Mouse (Mus musculus) heart, embryonic 16.5 days (tissue): ENCODE measurements around the gene Wdr90. TPM values are rescaled to one million over a fixed set of nuclear protein-coding genes. Genes with fewer than 3 reads are reported as not detected.

Source experiments
- ATAC-seq: fragments of 200-750 bp; cut with Nextera tagmentation; replicated peaks from 2 replicates; pipeline ENCODE4 v1.8.0; 2017; ENCODE audit warnings: moderate number of reproducible peaks; ENCODE audit not compliant: insufficient read depth, low FRiP score; ENCODE audit errors: extremely low read depth
- H3K27ac ChIP-seq: fragments of 300-500 bp; sonication (generic); 2 replicates; pipeline ENCODE4 v1.5.1; 2014; ENCODE audit warnings: mild to moderate bottlenecking, low read length, control low read depth, moderate library complexity
- H3K27me3 ChIP-seq: fragments of 300-500 bp; sonication (generic); 2 replicates; pipeline ENCODE4 v1.6.1; 2014; ENCODE audit warnings: low read length, mixed read lengths; ENCODE audit not compliant: control insufficient read depth, insufficient read depth
- H3K36me3 ChIP-seq: fragments of 300-500 bp; sonication (generic); 2 replicates; pipeline ENCODE4 v1.6.1; 2014; ENCODE audit not compliant: control insufficient read depth, insufficient read depth
- H3K4me1 ChIP-seq: fragments of 300-500 bp; sonication (generic); 2 replicates; pipeline ENCODE4 v1.6.1; 2014; ENCODE audit warnings: low read length, mixed read lengths; ENCODE audit not compliant: control insufficient read depth, insufficient read depth
- H3K4me2 ChIP-seq: fragments of 300-500 bp; sonication (generic); 2 replicates; pipeline ENCODE4 v1.6.1; 2014; ENCODE audit warnings: low read depth, mild to moderate bottlenecking, control low read depth, low read length
- H3K4me3 ChIP-seq: fragments of 300-500 bp; sonication (generic); 2 replicates; pipeline ENCODE4 v1.5.1; 2014; ENCODE audit warnings: mild to moderate bottlenecking, control low read depth, low read length
- H3K9ac ChIP-seq: fragments of 300-500 bp; sonication (generic); 2 replicates; pipeline ENCODE4 v1.6.1; 2014; ENCODE audit warnings: low read length, control low read depth
- H3K9me3 ChIP-seq: fragments of 300-500 bp; sonication (generic); replicated peaks from 2 replicates; pipeline ENCODE4 v1.6.1; 2016; ENCODE audit warnings: low read length; ENCODE audit not compliant: control insufficient read depth
- WGBS: fragments of 180-500 bp; shearing (Covaris S2); extraction: QIAGEN DNeasy Blood & Tissue Kit; methylation state at CpG from one replicate; pipeline ENCODE4 v1.1.7; 2014; 5-methylcytosine and 5-hydroxymethylcytosine counted together
- polyA plus RNA-seq: library from polyadenylated mRNA; unstranded; fragments of >200 nt; fragmentation: Nextera tagmentation; extraction: Ambion mirVana; gene quantifications from 2 replicates; pipeline ENCODE4 v1.2.1, GENCODE M21; 2015

The Wdr90 gene
- polyA plus RNA-seq, 1 experiment from 2014 or later = 13.1 TPM

DNA sequence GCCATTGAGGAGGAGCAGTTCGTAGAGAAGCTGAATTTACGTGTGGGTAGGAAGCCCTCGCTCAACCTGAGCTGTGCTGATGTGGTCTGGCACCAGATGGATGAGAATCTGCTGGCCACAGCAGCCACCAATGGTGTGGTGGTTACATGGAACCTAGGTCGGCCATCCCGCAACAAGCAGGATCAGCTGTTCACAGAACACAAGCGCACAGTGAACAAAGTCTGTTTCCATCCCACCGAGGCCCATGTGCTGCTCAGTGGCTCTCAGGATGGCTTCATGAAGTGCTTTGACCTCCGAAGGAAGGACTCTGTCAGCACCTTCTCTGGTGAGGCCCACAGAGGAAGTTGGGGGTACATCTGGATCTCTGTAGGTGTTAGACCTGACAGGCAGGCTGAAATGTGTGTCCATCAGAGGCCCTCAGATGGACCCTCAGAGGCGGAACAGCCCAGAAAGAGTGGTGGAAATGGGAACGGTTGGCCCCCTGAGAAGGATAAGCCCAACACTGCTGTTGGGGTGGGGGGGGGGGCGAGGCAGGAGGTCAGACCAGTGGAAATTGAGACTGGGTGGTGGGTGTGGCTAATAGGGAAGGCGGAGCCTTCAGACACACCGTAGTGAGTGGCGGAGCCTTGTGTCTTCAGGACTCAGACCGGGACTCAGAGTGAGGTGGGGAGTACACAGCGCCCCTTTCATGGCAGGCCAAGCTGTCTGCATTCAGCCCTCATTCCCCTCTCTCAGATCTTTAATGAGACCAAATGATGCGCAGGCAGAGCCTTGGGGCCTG is 36.7 kb downstream of the Wdr90 start:
- peak overlapping the region; percentile 91 for H3K4me2 ChIP-seq
- peak overlapping the region; percentile 83 for H3K9ac ChIP-seq

DNA sequence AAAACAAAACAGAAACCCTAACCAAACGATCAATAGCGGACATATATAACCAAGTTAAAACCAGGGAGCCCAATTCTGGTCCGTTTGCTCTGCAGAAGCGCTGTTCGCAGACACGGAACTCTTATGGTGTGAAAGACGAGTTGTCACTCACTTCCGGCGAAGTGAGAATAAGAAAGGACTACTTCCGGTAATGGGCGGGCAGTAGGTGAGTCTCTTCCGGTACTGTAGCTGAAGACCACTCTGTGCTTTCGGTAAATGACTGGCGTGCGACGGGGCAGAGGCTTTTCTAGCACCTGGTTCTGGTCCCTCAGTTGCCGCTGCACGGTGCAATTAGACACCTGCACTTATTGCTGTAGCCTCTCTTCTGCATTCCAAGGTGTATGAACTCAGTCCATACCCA is 37.8 kb downstream of the Wdr90 start, which contains the start of gene Wdr24:
TSS of gene Wdr24 (plus strand) at position 176 of the 400 bp plus-strand sequence.
- Histone ChIP-seq H3K4me2 (peak within 1 kb of the TSS; percentile 91), H3K4me3 (peak within 1 kb of the TSS; percentile 78), H3K27me3 (peaks cover 28% of the 10 kb centered on the region), H3K27ac (peak within 1 kb of the TSS; percentile 56), H3K36me3 (0 out of 2 replicates have a peak, but pooled peaks cover 18% of the 10 kb centered on the region), H3K9ac (peak within 1 kb of the TSS; percentile 83), H3K9me3 (no peaks in the 10 kb centered on the region), H3K4me1 (peaks cover 18% of the 10 kb centered on the region)
- WGBS = 0% methylated on average over 18 of the region's 18 CpGs
- ATAC-seq = peak; percentile 67

More for the DNA sequence above, 36.7 kb downstream of the Wdr90 start:
- Histone ChIP-seq H3K4me1 (peaks cover 23% of the 10 kb centered on the region), H3K27me3 (peaks cover 17% of the 10 kb centered on the region), H3K36me3 (0 out of 2 replicates have a peak, but pooled peaks cover 18% of the 10 kb centered on the region), H3K27ac (no peak overlapping the region), H3K4me3 (peak overlapping the region; percentile 78), H3K9me3 (no peaks in the 10 kb centered on the region)
- 60% methylated on average over 17 of the region's 17 CpGs for WGBS
- ATAC-seq = no peak

DNA sequence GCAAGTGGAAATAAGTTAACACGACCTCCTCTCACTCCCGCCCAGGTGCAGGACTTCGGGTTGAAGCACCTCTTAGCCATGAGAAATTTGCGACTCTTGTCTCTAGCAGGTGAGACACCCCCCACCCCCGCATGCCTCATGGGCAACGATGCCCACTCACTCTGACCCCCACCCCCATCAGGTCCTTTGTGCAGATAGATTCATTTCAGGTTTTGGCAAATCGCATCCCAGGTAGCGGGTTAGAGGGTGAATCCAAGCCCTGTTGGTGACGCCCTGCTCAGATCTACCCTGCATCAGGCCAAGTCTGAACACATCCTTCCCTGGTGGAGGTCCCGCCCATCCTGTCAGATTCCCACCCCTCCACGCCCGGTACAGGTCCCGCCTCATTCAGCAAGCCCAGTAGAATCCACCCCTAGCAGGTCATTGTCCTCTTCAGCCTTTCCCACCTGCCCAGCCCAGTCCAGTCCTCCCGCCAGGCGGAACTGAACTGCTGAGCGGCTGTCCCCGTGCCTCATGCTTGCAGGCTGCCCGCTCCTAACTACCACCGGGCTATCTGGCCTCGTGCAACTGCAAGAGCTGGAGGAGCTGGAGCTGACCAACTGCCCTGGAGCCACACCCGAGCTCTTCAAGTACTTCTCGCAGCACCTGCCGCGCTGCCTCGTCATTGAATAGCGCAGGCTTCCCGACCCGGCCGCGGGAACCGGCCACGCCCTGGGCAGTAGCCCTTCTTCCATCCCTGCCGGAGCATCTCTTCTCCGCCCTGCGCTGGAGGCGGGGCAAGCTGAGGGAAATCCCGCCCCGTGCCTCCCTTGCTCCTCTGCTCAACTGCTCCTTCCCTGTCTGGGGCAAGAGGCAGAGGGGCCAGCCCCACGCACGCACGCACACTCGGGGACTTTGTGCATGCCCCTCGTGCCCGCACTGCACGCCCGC is 42.2 kb downstream of the Wdr90 start:
- Histone ChIP-seq H3K4me2 (no peak overlapping the region), H3K4me1 (peaks cover 4% of the 10 kb centered on the region), H3K27ac (no peak overlapping the region), H3K9ac (no peak overlapping the region), H3K27me3 (peaks cover 40% of the 10 kb centered on the region), H3K36me3 (no peaks in the 10 kb centered on the region), H3K4me3 (no peak overlapping the region; the same call in 1 of the 2 replicates), H3K9me3 (no peaks in the 10 kb centered on the region)
- WGBS = 7% methylated on average over 44 of the region's 46 CpGs
- no peak for ATAC-seq

DNA sequence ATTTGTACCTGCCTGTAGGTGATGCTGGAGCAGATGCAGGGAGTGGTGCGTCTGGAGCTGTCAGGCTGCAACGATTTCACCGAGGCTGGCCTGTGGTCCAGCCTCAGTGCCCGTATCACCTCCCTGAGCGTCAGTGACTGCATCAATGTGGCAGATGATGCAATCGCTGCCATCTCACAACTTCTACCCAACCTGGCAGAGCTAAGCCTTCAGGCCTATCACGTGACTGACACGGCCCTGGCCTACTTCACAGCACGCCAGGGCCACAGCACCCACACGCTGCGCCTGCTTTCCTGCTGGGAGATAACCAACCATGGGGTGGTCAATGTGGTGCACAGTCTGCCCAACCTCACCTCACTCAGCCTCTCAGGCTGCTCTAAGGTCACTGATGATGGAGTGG is 43.6 kb downstream of the Wdr90 start:
- H3K4me1 ChIP-seq = peaks cover 2% of the 10 kb centered on the region; the same call in 1 of the 2 replicates
- no peak overlapping the region for H3K4me2 ChIP-seq
- 76% methylated on average over 11 of the region's 11 CpGs for WGBS
- no peak overlapping the region for H3K4me3 ChIP-seq
- no peak overlapping the region for H3K27ac ChIP-seq
- H3K27me3 ChIP-seq = peaks cover 48% of the 10 kb centered on the region
- no peaks in the 10 kb centered on the region for H3K9me3 ChIP-seq
- H3K9ac ChIP-seq = no peak overlapping the region
- ATAC-seq = no peak
- no peaks in the 10 kb centered on the region for H3K36me3 ChIP-seq

DNA sequence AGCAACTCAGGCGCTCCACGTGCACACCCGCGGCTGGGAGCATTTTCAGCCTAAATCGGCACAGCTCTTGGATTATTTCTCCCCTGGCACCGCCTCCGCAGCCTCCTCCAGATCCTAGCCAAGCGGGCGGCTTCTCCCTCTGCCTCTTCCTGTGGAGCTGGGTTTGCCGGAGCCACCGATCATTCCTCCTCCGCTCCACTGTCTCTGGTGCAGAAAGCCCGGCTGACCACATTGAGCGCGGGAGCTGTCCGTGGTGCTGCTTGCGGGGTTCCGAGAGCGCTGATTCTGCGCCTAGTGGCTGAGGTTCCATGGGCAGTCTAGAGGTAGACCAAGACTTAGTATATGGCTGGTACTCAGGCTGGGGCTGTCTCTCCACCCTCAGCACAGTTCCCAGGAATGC is 47.8 kb downstream of the Wdr90 start:
- Histone ChIP-seq H3K9me3 (no peaks in the 10 kb centered on the region), H3K36me3 (no peaks in the 10 kb centered on the region), H3K9ac (no peak overlapping the region), H3K27me3 (peaks cover 57% of the 10 kb centered on the region), H3K4me3 (no peak overlapping the region), H3K27ac (no peak overlapping the region), H3K4me1 (peaks cover 11% of the 10 kb centered on the region), H3K4me2 (no peak overlapping the region)
- WGBS = 1% methylated on average over 20 of the region's 20 CpGs
- 0 out of 2 replicates have a peak, but pooled peaks have one; percentile 8 for ATAC-seq

DNA sequence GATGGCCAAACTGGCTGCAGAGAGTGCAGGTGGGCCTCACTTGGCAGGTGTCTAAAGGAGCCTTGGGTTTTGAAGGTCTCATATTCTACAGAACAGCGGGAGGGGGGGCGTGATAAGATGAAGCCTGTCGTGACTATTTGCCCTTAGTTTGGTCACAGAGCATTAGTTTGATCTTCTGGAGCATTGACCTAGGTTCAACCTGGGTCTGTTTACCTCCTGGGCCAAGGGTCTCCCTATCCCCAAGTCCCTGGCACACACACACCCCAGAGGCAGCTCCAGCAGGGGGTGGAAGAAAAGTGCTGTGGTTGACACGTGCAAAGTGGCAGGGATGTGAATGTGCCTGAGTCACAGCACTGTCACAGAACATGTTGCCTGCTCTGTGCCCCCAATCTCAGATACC is 50.4 kb downstream of the Wdr90 start:
- no peaks in the 10 kb centered on the region for H3K9me3 ChIP-seq
- H3K27ac ChIP-seq = no peak overlapping the region
- peaks cover 55% of the 10 kb centered on the region for H3K27me3 ChIP-seq
- no peak overlapping the region for H3K9ac ChIP-seq
- no peak overlapping the region for H3K4me3 ChIP-seq
- H3K36me3 ChIP-seq = no peaks in the 10 kb centered on the region
- WGBS = 62% methylated on average over 4 of the region's 4 CpGs
- H3K4me2 ChIP-seq = no peak overlapping the region
- no peak for ATAC-seq
- H3K4me1 ChIP-seq = peaks cover 12% of the 10 kb centered on the region

DNA sequence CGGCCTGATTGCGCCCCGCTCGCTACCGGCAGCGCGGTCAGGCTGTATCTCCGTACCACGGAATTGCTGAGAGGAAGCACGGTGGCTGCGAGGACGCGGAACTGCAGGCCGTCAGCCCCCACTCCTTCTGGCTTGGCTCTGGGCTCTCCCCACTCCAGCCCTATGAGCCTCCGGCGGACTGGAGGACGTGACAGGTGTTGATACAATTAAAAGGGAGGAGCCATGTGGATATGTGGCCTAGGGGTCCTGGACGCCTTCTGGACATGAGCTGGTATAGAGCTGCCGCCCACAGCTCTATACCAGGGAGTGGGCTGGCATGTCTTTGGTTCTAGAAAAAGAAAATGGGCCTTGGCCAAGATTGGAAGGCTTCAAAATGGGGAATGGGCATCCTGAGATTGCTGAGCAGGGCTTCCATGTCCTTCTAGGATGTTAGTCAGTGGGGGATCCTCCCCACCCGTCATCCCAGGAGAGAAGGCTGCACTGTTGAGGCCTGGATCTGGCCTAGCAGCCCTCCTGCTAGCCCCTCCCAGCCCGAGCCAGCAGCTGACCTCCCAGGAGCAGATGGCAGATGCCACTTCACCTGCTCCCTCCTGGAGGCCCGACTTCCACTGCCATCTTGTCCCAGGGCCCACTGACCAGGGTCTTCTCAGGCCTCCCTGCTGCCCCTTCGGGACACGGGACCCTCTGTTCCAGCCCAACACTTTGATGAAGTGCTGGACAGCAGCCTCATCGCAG is 51.5 kb downstream of the Wdr90 start:
- no peak overlapping the region for H3K27ac ChIP-seq
- no peaks in the 10 kb centered on the region for H3K9me3 ChIP-seq
- peak overlapping the region; percentile 70 for H3K4me3 ChIP-seq
- 7% methylated on average over 24 of the region's 25 CpGs for WGBS
- no peak for ATAC-seq
- H3K9ac ChIP-seq = peak overlapping the region; percentile 67
- peaks cover 12% of the 10 kb centered on the region for H3K4me1 ChIP-seq
- no peaks in the 10 kb centered on the region for H3K36me3 ChIP-seq
- H3K27me3 ChIP-seq = peaks cover 55% of the 10 kb centered on the region
- H3K4me2 ChIP-seq = peak overlapping the region; percentile 98

DNA sequence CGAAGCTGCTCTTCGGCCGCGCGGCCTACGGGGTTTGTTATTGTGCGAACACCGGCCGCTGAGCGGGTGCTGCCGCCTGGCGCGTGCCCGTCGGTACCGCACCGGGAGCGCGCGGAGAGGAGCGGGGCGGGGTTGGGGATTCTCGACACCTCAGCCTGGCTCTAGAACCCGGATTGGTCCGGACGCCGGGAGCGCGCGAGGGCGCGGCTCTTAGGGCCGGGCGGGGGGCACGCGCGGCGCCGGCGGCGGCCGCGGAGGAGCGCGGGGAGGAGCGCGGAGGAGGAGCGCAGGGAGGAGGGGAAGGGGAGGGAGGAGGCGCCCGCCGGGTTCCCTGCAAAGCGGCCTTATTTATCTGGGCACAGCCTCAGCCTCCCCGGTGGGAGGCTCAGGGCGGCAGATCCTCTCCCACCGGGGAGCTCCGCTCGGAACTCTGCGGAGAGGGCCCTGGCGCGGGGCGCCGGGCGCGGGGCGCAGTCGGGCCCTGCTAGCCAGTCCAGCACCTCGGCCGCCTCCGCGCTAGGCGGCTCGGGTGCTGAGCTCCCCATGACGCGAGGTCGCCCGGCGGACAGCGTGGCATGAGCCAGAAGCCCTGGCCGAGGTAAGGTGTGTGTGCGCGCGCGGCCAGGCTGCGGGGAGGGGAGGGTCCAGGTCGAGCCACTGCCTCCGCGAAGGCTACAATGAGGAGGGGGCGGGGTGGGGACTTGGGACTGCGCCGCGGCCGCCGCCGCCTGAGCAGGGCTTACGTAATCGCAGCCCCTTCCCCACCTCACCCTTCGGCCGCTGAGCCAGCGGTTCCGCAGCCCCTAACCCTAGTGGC is 52.3 kb downstream of the Wdr90 start, which contains the start of gene Fbxl16:
TSS of gene Fbxl16 (plus strand) at position 297 of the 817 bp plus-strand sequence.
- H3K36me3 ChIP-seq = no peaks in the 10 kb centered on the region
- peak within 1 kb of the TSS; percentile 70 for H3K4me3 ChIP-seq
- peak within 1 kb of the TSS; percentile 67 for H3K9ac ChIP-seq
- ATAC-seq = peak; percentile 63
- H3K4me1 ChIP-seq = peaks cover 12% of the 10 kb centered on the region
- peak within 1 kb of the TSS; percentile 98 for H3K4me2 ChIP-seq
- H3K27me3 ChIP-seq = peaks cover 55% of the 10 kb centered on the region
- H3K9me3 ChIP-seq = no peaks in the 10 kb centered on the region
- no peak within 1 kb of the TSS for H3K27ac ChIP-seq
- under 1% methylated on average over 78 of the region's 100 CpGs for WGBS
